In genomic region chr14:121877640-121878039, GRCm38 (mm10) we compare ENCODE assay signal across 8 mouse cellular contexts. TPM values are rescaled to one million over a fixed set of nuclear protein-coding genes. Genes with fewer than 3 reads are reported as not detected.
DNase-seq lines count a peak whose midpoint lies in the region; ATAC-seq and TF ChIP-seq lines count a peak whose summit lies in the region.

No protein-coding gene starts in this region.

- no peak for DNase-seq in heart, adult 18-20 months
- DNase-seq in MEL (ENCODE audit: low read depth, low spot score): no peak
- no peak for DNase-seq in forebrain, postnatal 0 days
- DNase-seq in midbrain, embryonic 10.5 days (ENCODE audit: low spot score): no peak
- no peak for DNase-seq in right cerebral cortex, adult 2 months (ENCODE audit: low spot score in 2 of 2)
- DNase-seq in adrenal gland, postnatal 36 days: no peak
- DNase-seq in frontal cortex, postnatal 14 days (ENCODE audit: low spot score in 2 of 2): no peak

- no peaks in the 10 kb centered on the region for H3K27me3 ChIP-seq in heart, embryonic 15.5 days
- H3K27me3 ChIP-seq in MEL (ENCODE audit: control insufficient read depth in 1 of 2, insufficient read depth in 2 of 2, low read length in 2 of 2): no peaks in the 10 kb centered on the region
- no peaks in the 10 kb centered on the region for H3K27me3 ChIP-seq in forebrain, postnatal 0 days (ENCODE audit: insufficient read depth, low read length)
- no peaks in the 10 kb centered on the region for H3K27me3 ChIP-seq in midbrain, embryonic 10.5 days (ENCODE audit: low read depth, poor library complexity, severe bottlenecking)

- H3K4me1 ChIP-seq in heart, embryonic 15.5 days (replicated peaks): peaks cover 18% of the 10 kb centered on the region
- H3K4me1 ChIP-seq in MEL (ENCODE audit: control insufficient read depth in 1 of 2, insufficient read depth in 2 of 2, low read length in 2 of 2): peaks cover 3% of the 10 kb centered on the region in 2 experiments; a peak in 2 of 4 replicates
- no peaks in the 10 kb centered on the region; the same call in 1 of the 2 replicates for H3K4me1 ChIP-seq in forebrain, postnatal 0 days (ENCODE audit: insufficient read depth)
- peaks cover 28% of the 10 kb centered on the region for H3K4me1 ChIP-seq in midbrain, embryonic 10.5 days

- no peak for ATAC-seq in heart, embryonic 15.5 days (replicated peaks; ENCODE audit: insufficient number of reproducible peaks, insufficient read depth, low FRiP score, low read depth)
- no peak for ATAC-seq in forebrain, postnatal 0 days

- H3K9ac ChIP-seq in heart, embryonic 15.5 days: peak overlapping the region; percentile 67; the same call in 1 of the 2 replicates
- H3K9ac ChIP-seq in MEL (ENCODE audit: control insufficient read depth, low read depth, low read length, poor library complexity, severe bottlenecking): peak overlapping the region; percentile 92
- H3K9ac ChIP-seq in forebrain, postnatal 0 days: peak overlapping the region; percentile 90

- H3K4me3 ChIP-seq in heart, embryonic 15.5 days: peak overlapping the region; percentile 94
- peak overlapping the region; percentile 57 to 90 for H3K4me3 ChIP-seq in MEL (ENCODE audit: control insufficient read depth in 1 of 2, insufficient read depth in 1 of 2, low read depth in 2 of 2, low read length in 2 of 2)
- H3K4me3 ChIP-seq in forebrain, postnatal 0 days (ENCODE audit: low read depth, low read length): peak overlapping the region; percentile 88
- H3K4me3 ChIP-seq in midbrain, embryonic 10.5 days: peak overlapping the region; percentile 98

- TF ChIP-seq EP300 in MEL (IDR thresholded peaks at IDR 0.05; ENCODE audit: low read depth in 1 of 2, low read length in 2 of 2): no peak

- peak overlapping the region; percentile 95 for H3K4me2 ChIP-seq in heart, embryonic 15.5 days
- peak overlapping the region; percentile 75 for H3K4me2 ChIP-seq in forebrain, postnatal 0 days (ENCODE audit: low read depth)

- H3K9me3 ChIP-seq in heart, embryonic 15.5 days (replicated peaks): no peaks in the 10 kb centered on the region
- H3K9me3 ChIP-seq in MEL (replicated peaks; ENCODE audit: insufficient read depth, low read length): no peaks in the 10 kb centered on the region
- H3K9me3 ChIP-seq in forebrain, postnatal 0 days (ENCODE audit: low read length): no peaks in the 10 kb centered on the region
- no peaks in the 10 kb centered on the region for H3K9me3 ChIP-seq in midbrain, embryonic 10.5 days (replicated peaks)

- peaks cover 15% of the 10 kb centered on the region for H3K79me2 ChIP-seq in MEL (ENCODE audit: control insufficient read depth, insufficient read depth, low read length, poor library complexity)

- H3K27ac ChIP-seq in heart, embryonic 15.5 days: peak overlapping the region; percentile 94
- peak overlapping the region; percentile 93 for H3K27ac ChIP-seq in MEL (ENCODE audit: control insufficient read depth, low read depth, low read length)
- no peak overlapping the region for H3K27ac ChIP-seq in forebrain, postnatal 0 days (ENCODE audit: low read depth, low read length)
- H3K27ac ChIP-seq in midbrain, embryonic 10.5 days (replicated peaks): peak overlapping the region; percentile 95

- no peak for TF ChIP-seq RAD21 in MEL (IDR thresholded peaks at IDR 0.05; ENCODE audit: low read depth, low read length)

- H3K36me3 ChIP-seq in heart, embryonic 15.5 days: no peaks in the 10 kb centered on the region
- peaks cover 0 to 6% of the 10 kb centered on the region in 2 experiments; a peak in 2 of 4 replicates for H3K36me3 ChIP-seq in MEL (ENCODE audit: control insufficient read depth in 1 of 2, insufficient read depth in 2 of 2, low read length in 2 of 2)
- no peaks in the 10 kb centered on the region for H3K36me3 ChIP-seq in forebrain, postnatal 0 days (ENCODE audit: insufficient read depth)
- no peaks in the 10 kb centered on the region for H3K36me3 ChIP-seq in midbrain, embryonic 10.5 days

- no peak for TF ChIP-seq CTCF in MEL (IDR thresholded peaks at IDR 0.05 in 2 of 3, conservative IDR thresholded peaks at IDR 0.05 in 1 of 3; ENCODE audit: control insufficient read depth in 1 of 3, insufficient read depth in 1 of 3, low read depth in 2 of 3, low read length in 3 of 3, poor library complexity in 1 of 3, severe bottlenecking in 1 of 3)
- no peak for TF ChIP-seq CTCF in forebrain, postnatal 0 days (IDR thresholded peaks at IDR 0.05; ENCODE audit: low read depth)

- WGBS in heart, embryonic 15.5 days: 33% methylated on average over 8 of the region's 8 CpGs
- 32% methylated on average over 8 of the region's 8 CpGs for WGBS in forebrain, postnatal 0 days
- WGBS in midbrain, embryonic 10.5 days: 27% methylated on average over 8 of the region's 8 CpGs

- no peak for TF ChIP-seq POLR2A in MEL (IDR thresholded peaks at IDR 0.05; ENCODE audit: control insufficient read depth in 1 of 2, insufficient read depth in 1 of 2, low read depth in 1 of 2, low read length in 2 of 2, poor library complexity in 1 of 2)

TF ChIP-seq in MEL, 35 proteins besides CTCF, POLR2A, EP300 and RAD21:
- TF ChIP-seq TBP (IDR thresholded peaks at IDR 0.05; ENCODE audit: low read depth, low read length) (no peak), ZNF384 (IDR thresholded peaks at IDR 0.05; ENCODE audit: low read depth, low read length) (no peak), CHD2 (IDR thresholded peaks at IDR 0.05; ENCODE audit: low read length) (no peak), USF2 (IDR thresholded peaks at IDR 0.05; ENCODE audit: borderline replicate concordance in 1 of 2, insufficient read depth in 1 of 2, low read depth in 1 of 2, low read length in 2 of 2) (no peak), MEF2A (IDR thresholded peaks at IDR 0.05; ENCODE audit: extremely low read depth, insufficient replicate concordance, low read depth, low read length, poor library complexity, severe bottlenecking) (no peak), MAZ (IDR thresholded peaks at IDR 0.05; ENCODE audit: low read depth, low read length) (no peak), ZKSCAN1 (IDR thresholded peaks at IDR 0.05; ENCODE audit: low read depth, low read length) (no peak), JUND (IDR thresholded peaks at IDR 0.05; ENCODE audit: low read depth, low read length) (no peak), ZMIZ1 (IDR thresholded peaks at IDR 0.05; ENCODE audit: low read depth, low read length) (no peak), MAFK (IDR thresholded peaks at IDR 0.05; ENCODE audit: borderline replicate concordance, low read depth, low read length) (no peak), TAL1 (IDR thresholded peaks at IDR 0.05; ENCODE audit: low read length) (no peak), ETS1 (IDR thresholded peaks at IDR 0.05; ENCODE audit: low read depth, low read length) (no peak), NRF1 (IDR thresholded peaks at IDR 0.05; ENCODE audit: insufficient read depth, low read depth, low read length, poor library complexity, severe bottlenecking) (no peak), E2F4 (IDR thresholded peaks at IDR 0.05; ENCODE audit: borderline replicate concordance, low read depth, low read length) (no peak), SMC3 (IDR thresholded peaks at IDR 0.05; ENCODE audit: low read depth, low read length) (no peak), MYB (IDR thresholded peaks at IDR 0.05; ENCODE audit: low read depth, low read length) (no peak)

RNA-seq across cellular contexts. Expression of gene Ubac2, which starts 0.8 kb away (rescaled TPM):
- 42.4 and 50.0 TPM in 2 replicates for polyA plus RNA-seq in heart, embryonic 15.5 days (2015; fragmentation: Nextera tagmentation; extraction: Ambion mirVana)
- total RNA-seq in heart, adult 18-20 months (2021): 10 to 100 TPM; 28.9 to 31.0 TPM
- 30.5 and 32.9 TPM in 2 replicates for total RNA-seq in MEL (2012; rRNA removed)
- 10 to 100 TPM in 1 of 2 experiments, not detected in 1; 44.8 TPM for polyA plus RNA-seq in MEL (2012; ENCODE audit: insufficient read depth in 1 of 2, insufficient read length in 2 of 2, low read depth in 1 of 2, low replicate concordance in 2 of 2, missing spikeins in 1 of 2)
- 31.6 and 41.9 TPM in 2 replicates for total RNA-seq in forebrain, postnatal 0 days (2014; rRNA removed)
- 52.6 and 55.9 TPM in 2 replicates for polyA plus RNA-seq in forebrain, postnatal 0 days (2015; fragmentation: Nextera tagmentation; extraction: Ambion mirVana)
- 76.6 and 78.3 TPM in 2 replicates for polyA plus RNA-seq in midbrain, embryonic 10.5 days (2016; fragmentation: Nextera tagmentation; extraction: Ambion mirVana)
- total RNA-seq in adrenal gland, postnatal 36 days (2021): 10 to 100 TPM; 35.4 to 36.5 TPM

RNA-seq across cellular contexts. Expression of gene Gpr18, which starts 37.9 kb away (rescaled TPM):
- 0.21 and 0.93 TPM in 2 replicates for polyA plus RNA-seq in heart, embryonic 15.5 days (2015; fragmentation: Nextera tagmentation; extraction: Ambion mirVana)
- total RNA-seq in heart, adult 18-20 months (2021): 1 to 10 TPM in 1 of 2 experiments, under 1 TPM in 1; 0.22 to 1.8 TPM
- 0.15 and 0.20 TPM in 2 replicates for total RNA-seq in MEL (2012; rRNA removed)
- under 1 TPM in 1 of 2 experiments, not detected in 1; 0.06 TPM for polyA plus RNA-seq in MEL (2012; ENCODE audit: insufficient read depth in 1 of 2, insufficient read length in 2 of 2, low read depth in 1 of 2, low replicate concordance in 2 of 2, missing spikeins in 1 of 2)
- not detected in 2 replicates for total RNA-seq in forebrain, postnatal 0 days (2014; rRNA removed)
- not detected in 2 replicates for polyA plus RNA-seq in forebrain, postnatal 0 days (2015; fragmentation: Nextera tagmentation; extraction: Ambion mirVana)
- 0.07 and 0.20 TPM in 2 replicates for polyA plus RNA-seq in midbrain, embryonic 10.5 days (2016; fragmentation: Nextera tagmentation; extraction: Ambion mirVana)
- under 1 TPM; 0.23 to 0.26 TPM for total RNA-seq in adrenal gland, postnatal 36 days (2021)
